Mouse (Mus musculus) lung, postnatal 36 days (tissue): Measurements from ENCODE around the gene Stip1.
"Not testable (repeated sequence)": the region's sequence is repeated elsewhere in the genome, so short reads cannot be mapped to it uniquely, and the experiment has no call there.

Source experiments
- DNase-seq: peaks from one replicate; pipeline ENCODE4 v3.0.0; 2022; ENCODE audit warnings: mixed read lengths

The Stip1 gene

DNA sequence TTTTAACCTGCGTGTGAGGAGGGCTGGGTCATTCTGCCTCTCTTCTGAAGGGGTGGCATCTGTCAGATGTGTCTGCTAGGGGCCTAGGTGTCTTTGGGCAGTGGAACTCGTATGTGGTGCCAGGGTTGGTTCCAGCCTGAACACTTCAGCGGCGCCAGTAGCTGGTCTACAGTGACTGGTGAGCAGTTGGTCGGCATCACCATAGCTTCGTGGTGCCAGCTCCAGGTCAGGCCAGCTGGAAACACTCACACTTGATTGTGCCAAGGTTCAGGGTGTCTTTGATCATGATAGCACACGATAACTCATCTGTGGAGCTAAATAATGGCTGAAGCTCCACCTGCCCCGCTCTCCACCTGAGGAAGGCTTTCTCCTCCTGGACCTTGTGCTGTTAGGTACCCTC, 23.1 kb upstream of the Stip1 start:
- no peak for DNase-seq

DNA sequence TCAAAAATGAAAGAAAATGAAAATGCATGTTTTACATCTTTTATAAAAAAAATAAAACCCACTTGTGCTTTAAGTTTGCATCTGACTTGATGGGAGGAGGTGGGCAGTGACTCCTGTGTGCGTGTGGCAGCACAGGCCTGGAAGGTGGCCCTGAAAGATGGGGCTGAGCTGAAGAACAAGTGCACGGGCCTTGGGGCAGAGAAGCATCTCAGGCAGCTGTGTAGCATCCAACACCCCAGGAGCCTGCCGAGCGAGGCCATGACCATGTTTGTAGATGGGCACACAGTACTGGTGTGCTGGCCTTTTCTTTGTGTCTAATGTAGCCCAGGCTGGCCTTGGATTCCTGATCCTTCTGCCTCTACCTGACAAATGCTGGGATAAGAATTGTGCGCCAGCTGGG, 22.3 kb upstream of the Stip1 start:
- no peak for DNase-seq

DNA sequence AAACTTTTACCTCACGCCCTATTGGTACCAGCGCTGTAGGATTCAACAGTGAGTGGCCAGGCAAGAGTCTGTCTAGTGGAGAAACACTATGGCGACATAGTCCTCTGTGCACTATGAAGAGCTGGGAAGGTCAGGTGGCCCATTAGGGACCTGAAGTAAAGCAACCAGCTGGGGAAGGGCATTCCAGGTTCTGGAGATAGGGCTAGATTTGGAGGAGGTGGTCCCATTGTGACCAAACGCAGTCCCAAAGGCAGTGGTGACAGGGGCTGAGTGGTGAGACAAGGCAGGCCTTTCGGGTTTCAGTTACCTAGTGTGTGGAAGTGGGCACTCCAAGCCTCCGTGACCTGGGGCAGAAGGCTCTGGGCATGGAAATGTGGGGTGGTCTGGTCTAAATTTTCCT, 18.8 kb upstream of the Stip1 start:
- no peak for DNase-seq

DNA sequence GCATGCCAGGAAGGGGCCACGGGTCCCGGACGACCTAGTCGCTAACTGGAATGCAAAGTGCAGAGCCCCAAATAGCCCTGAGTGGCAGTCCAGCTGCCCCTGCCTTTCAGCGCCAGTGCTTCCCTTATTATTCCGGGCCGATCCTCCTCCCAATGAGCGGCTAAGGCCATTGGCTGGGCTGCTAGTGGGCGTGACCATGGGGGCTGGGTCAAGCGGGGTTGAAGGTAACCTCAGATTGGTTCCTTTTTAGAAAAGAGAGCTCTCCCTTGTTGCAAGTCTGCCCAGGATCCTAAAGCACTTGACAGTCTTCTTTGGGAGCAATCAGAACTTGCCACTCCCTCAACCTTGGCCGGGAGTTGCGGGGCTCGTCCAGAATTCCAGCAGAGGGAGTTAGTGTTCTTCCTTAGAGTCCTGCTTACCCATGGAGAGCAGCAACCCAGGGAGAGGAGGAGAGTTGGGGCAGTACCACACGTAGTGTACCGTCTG, 18.0 kb upstream of the Stip1 start:
- DNase-seq: peak; percentile 91

DNA sequence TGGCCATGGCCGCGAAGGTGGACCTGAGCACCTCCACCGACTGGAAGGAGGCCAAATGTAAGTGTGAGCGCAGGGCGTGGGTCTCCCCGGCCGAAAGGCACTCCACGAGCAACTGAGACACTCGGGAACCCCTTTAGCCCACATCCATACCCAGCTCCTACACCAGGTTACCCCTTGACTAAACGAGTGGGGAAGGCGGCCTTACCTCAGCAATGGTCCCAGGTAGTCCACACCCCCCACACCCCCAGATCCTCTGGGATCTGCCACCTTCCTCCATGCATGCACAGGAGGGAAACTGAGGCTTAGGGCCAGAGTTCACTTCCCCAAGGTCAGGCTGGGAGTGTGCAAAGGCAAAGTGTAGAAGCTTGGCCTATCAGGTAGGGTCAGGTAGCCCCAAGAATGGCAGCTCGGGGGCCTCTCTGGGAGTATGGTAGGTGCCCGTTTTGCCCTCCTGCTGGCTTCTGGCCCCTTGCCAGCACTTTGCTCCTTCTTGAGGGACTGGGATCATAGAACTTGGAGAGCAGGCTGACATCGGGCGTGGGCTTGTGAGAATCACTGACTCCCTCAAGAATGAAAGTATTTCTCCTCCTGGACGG, 17.5 kb upstream of the Stip1 start:
- no peak for DNase-seq

DNA sequence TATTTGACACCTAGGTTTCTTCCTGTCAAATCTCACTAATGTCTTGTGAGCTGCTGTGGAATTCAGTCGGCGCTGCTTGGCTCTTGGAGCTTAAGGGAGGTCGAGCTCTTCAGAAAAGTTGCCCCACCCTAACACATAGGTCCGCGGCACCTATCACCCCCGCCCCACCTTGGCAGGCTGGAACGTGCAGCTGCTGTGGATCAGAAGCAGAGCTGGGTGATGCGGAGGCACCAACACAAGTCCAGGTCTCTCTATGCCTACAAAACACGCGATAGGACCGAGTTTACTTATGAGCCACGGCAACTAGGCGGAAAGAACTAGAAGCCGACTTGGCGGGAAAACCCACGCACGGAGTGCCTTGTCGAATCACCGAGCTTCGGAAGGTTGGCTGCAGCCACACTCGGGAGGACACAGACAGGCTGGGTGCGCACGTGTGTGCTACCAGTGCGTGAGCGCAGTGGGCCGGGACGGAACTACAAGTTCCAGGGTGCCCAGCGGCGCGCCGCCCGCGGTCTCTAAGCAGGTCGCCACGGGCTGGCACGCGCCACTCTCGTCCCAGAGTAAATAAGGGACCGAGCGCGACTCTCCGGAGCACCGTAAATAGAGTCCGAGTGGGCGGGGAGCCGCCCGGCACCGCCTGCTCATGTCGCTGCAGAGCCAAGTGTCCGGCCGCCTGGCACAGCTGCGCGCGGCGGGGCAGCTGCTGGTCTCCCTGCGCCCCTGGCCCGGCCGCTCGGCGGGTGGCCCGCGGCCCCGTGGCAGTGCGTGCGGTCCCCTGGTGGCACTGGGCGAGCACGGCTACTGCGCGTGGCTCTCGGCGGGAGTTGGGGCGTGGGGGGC, 16.7 kb upstream of the Stip1 start, which contains the start of gene Macrod1:
Macrod1 (plus strand) TSS at position 563 of the 840 bp plus-strand sequence.
- peak; percentile 90 for DNase-seq

DNA sequence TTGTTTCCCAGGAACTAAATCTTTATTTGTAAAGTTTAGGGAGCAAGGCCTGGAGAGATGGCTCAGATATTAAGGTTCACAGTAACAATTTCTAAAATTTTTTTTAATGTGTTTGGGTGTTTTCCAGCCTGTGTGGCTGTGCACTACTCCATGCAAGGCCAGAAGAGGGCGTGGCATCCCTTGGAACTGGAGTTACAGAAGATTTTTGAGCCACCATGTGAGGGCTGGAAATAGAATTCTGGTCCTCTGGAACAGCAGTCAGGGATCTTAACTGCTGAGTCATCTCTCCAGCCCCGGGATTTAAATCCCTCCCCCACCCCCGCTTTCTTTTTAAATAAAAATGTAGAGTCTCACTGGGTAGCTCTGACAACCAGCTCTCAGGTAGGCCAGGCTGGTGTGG, 15.4 kb upstream of the Stip1 start:
- peak; percentile 41 for DNase-seq

DNA sequence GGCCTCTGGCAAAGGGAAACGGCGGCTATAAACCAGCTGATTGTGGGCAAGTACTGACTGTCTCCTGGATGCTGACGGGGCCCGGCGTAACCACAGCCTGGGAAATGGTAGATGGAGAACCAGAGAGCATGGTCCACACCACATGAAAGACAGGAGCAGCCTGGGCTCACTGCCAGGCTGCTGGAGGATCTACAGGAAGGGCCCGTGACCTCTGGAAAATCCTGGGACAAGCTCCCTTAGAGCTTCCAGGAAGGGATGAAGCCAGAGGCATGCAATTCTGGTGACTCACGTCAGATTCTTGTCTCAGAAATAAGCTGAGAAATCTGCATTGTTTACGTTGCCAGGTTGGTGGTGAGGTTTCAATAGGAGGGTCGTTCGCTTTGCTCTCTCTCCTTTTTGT, 15.0 kb upstream of the Stip1 start:
- no peak for DNase-seq

DNA sequence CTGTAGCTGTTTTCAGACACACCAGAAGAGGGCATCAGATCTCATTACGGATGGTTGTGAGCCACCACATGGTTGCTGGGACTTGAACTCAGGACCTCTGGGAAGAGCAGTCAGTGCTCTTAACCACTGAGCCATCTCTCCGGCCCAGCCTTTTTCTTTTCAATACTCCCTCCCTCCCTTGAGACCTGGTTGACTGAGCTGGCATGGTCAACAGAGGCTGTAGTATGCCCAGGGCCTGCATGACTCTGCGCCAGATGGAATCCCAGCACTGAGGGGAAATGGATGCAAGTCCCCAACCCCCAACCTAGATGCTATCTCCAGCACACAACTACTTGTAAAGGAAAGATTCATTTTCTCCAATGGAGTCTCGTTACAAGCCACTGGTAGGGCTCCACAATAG, 13.6 kb upstream of the Stip1 start:
- DNase-seq: not testable (repeated sequence)

DNA sequence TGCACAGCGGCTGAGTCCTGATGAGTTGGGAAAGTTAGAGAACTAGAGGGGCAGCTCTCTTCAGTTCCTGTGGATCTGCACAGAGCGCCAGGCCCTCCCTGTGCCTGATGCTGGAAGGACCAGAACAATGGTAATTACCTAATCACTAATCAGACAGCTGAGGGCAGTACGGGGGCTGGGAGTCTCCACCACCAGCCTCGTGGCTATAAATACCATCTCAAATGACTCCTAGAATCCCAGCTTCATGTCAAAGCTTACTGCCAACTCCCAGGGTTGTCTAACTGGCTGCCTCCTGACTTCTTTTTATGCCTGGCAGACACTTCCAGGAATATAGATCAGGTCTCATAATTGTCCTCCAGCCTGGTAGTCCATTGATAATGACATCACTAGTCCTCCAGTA, 4.9 kb upstream of the Stip1 start:
- no peak for DNase-seq

DNA sequence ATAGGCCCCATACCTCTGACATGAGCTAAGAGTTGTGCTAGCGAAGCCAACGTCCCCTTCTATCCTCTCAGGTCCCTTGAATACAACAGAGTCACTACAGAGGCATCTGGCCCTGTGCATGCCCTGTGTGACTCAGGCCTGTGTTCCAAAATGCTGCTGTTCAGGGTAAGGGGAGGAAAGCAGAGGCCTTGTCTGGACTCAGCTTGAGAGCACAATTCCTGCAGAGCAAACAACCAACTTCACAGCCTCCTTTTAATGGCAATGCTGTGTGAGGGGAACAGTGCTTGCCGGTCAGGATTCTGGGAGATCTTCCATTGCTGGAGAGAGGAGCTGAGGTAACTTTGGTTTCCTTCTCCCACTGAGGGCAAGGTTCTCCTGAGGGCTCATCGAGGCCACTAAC, 4.5 kb upstream of the Stip1 start:
- no peak for DNase-seq

DNA sequence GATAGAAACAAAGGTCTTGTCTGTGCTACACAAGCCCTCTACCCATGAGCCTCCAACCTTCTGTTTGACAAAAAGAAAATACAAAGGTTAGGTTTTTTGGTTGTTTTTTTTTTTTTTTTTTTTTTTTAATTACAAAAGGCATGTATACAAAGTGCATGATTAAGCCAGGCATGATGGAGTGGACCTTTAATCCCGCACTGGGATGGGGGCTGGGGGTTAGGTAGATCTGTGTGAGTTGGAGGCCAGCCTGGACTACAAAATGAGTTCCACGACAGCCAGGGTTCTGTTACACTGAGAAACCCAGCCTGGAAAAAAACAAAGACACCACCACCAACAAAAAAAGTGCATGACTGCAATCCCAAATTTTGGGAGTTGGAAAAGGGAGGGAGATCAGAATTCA, 1.4 kb upstream of the Stip1 start:
- no peak for DNase-seq

DNA sequence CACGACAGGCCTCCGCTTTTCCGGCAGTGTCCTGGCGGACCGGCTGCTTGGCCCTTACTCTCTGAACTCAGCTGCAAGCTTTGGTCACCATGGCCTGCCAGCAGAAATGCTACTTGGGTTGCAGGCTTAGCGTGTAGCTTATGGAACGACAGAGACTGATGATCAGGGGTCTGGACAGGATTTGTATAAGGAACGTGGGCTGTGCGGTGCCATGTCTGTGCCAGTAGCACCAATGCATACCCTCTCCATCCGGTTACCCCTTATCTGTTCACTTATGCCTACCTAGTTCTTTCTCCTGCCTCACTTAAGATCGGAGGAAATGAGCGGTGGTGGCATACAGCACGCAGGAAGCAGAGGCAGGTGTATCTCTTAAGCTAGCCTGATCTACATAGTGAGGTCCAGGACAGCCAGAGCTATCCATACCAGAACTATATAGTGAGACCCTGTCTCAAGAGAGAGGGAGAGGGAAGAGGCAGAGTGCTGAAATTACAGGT, 917 bp upstream of the Stip1 start:
- DNase-seq: no peak

DNA sequence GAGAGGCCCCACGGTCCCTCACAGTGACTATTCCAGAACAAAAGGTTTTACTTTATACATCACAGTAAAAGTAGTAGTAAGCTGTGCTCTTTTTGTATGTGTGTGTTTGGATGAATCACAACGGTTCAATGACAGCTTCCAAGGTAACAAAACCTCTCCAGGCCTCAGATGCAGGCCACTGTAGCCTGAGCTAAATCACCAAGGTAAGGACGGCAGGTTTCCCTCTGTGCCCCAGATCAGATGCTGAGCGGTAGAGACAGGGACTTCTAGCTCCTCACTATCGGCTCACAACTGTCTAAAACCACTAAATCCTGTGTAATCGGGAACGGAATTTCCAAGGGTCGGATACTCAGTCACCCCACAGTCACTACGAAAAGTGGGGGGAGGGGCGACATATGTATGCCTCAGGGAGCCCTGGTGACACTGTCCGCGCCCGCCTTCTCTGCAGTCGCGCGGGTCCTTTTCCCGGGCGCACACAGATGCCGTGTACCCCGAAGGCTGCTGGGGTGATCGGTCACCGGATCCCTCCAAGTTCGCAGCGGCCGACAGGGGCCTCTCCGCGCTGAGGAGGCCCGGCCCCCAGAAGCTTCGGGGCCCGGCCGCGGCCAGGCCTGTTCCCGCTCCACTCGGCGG, 563 bp downstream of the Stip1 start:
- DNase-seq: peak; percentile 61

DNA sequence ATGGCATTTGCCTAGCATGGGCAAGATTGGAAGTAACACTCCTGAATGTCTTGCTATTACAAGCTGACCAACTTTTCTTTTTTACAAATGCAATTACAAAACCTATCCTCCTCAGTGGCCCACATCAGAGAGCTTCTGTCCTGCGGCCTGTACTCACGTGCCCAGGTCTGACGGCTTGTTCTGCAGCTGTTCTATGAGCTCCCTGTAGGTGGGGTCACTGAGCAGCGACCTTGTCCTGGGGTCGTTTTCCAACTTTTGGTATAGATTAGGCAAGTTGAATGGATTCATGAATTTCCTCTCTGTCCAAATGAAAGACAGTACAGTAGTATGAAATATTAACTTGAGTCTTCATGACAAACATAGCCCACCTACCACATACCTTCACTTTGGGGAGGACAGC, 5.8 kb downstream of the Stip1 start:
- no peak for DNase-seq

DNA sequence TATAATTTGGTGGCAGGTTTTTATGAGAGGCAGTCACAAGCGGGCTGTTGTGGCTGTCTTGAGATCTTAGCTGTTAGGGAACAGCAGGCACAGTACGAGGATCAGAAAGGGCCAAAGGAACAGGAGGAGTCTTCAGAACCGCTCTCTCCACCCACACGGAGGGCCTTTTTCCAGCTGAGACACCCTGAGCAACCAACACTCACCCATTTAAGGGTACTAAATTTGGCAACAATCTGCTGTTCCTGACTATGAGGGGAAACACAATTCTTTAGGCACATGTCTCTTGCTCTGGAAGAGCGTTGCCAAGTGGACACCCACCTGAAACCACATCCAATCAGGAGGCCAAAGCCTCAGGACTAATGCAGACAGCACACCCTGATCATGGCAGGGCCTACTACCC, 10.2 kb downstream of the Stip1 start:
- no peak for DNase-seq

DNA sequence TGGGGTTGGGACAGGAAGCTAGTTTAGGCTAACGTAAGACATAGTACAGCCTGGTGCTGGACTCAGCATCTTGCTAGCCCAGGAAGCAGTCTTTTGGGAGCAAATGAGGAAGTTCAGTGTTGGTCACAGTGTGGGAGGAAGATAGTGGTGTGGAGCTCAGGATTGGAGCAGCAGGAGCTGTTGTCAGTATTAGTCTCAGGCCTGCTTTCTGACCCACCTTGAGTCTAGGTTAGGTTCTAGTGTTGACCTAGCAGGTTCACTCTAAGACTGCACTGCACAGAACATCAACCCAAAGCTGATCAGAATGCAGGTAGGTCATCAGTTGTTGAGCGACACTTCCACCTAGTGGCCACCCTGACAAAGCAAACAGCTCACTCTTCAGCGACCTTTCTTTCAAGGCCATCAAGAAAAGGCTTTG, 19.5 kb downstream of the Stip1 start:
- peak; percentile 80 for DNase-seq

DNA sequence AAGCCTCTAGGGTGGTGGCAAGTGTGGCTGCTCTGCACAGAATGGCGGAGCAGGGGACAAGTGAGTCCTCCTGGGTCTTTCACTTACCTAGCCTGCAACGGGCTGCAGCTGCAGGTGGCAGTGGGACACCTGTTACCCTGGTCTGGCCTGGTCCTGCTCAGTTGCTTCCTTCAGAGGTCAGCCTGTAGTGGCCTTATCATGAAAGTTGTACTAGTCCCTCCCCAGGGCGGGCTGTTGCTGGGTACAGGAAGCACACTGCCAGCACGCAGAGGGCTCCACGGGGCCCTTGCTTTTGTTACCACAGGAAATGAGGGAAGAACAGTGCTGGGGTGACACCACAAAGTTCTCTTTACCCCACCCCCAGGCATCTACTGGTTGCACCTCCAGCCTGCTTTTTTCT, 20.6 kb downstream of the Stip1 start, which contains the start of gene Fermt3:
Fermt3 (minus strand) TSS at position 279 of the 400 bp plus-strand sequence.
- DNase-seq: peak; percentile 86

DNA sequence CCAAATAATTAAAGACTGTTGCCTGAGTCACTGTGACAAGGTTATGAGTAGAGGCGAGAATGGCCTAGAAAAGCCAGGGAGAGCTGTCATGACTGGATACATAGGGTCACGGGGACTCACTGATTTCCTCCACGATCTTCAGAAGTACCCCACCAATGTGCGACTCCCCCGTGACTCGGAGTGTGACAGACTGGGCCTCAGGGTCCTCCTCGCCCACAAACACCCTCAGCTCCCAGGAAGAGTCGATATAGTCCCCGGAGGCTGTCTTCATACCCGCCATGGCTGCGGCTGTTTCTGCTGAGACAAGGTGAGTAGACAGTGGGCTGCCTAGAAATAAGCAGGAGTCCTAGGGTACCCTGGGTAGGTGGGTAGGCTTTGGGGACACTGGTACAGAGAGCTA, 21.2 kb downstream of the Stip1 start:
- no peak for DNase-seq

DNA sequence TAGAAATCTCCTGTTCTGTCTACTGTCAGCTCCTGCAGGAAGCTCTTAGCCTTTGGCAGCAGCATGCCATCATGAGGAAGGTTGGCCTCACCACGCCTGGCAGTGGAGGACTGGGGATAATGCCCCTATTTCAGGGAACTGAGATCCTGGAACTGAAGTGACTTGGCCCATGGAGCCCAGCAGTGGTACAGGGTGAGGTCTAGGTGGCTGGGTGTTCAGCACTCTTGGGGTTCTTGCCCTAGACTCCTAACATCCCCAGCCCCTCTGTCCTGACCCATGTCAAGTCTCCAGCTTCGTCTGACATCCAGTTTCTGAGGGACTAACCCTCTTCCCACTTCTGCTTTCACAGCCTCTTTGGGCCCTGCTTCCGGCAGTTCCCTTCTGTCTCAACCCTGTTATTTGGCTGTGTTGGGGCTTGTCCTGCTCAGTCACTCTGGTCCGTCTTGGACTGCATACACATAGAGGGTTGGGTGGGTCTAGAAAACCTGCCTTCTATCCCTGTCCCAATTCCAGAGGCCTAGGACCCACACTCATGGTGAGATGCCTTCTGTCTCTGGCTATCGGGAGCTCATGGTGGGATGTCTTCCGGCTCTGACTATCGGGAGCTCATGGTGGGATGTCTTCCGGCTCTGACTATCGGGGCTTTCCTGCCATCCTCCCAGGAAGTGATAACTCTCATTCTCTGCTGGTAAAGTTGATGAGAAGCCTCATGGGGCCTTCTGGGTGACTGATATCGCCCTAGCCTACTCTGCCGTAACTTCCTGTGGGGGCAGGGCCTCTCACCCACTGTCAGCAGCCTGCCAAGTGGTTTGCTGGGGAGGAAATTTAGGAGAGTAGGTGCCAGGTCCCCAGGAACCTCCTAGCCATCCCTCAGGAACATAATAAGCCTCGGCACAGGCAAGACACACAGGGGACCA, 22.0 kb downstream of the Stip1 start:
- peak; percentile 45 for DNase-seq

DNA sequence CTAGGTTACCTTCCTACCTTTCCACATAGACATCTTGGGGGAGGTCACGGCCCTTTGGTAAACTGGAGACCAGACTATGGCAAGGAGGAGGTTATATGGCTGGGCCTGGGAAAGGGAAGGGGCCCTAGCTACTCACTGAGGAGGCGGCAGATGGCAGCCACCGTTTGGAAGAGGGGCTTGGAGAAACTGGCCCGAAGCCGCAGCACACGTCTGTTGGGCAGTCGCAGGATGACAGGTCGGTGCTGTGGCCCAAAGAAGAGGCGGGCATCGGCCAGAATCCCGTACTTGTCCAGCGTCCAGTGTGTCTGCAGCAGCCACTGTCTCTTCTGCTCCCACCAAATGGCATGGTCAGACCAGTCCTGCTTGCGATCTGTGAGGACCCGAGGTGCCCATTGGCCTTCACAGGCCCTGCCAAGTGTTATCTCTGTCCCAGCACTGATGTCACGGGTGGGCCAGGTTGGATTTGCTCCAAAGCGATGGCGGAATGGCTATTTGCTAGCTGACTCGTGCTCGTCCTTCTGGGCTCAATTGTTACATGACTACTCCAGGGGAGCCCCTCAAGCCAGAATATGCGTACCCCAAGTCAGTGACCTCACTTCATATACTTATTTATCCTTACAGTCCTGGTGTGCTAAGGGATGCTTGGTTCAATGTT, 25.2 kb downstream of the Stip1 start:
- DNase-seq: no peak

DNA sequence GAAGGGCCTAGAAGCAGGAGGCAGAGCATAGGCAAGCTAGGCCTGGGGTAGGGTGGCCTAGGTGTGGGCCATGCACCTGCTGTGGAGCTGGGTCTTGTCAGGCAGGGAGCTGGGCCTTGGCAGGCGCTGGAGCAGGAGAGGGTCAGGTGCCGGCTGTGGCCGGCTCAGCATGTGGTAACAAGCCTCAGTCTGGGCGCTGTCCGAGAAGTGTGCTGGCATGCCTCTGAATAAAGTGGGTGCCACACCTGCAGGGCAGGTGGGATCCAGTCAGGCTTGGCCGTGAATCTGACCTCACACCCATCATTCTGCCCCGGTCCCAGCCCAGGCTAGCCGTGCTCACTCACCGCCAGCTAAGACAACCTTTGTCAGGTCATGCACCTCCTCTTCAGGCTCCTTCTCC, 25.8 kb downstream of the Stip1 start:
- DNase-seq: no peak
